Mouse (Mus musculus): ENCODE results near the gene Agk. TPM values are rescaled to one million over a fixed set of nuclear protein-coding genes. Genes with fewer than 3 reads are reported as not detected.

Gene Agk
- total and polyA plus RNA-seq, 3 experiments = 29.7 to 29.9 TPM; not detected in 1

DNA sequence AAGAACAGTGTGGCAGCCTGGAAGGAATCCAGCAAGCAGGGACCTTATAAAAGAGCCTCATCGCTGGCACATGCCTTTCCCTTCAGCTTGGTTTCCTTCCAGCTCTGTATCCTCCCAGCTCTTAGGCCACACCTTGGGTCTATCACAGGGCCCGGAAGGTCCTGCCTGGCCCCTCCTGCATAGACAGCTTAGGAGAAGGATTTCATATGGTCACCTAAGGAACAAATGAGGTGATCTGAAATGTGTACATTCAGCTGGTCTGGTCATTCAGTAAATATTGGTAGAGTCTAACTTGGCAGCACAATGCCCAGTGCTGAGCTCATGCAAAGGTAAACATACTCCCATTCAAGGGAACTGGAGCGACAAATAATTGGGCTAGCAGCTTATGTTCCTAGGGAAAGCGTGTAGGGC is 104.6 kb downstream of the Agk start:
- TF ChIP-seq TAL1 (IDR thresholded peaks at IDR 0.05; ENCODE audit: low read length) = no peak
- no peak for TF ChIP-seq USF2 (IDR thresholded peaks at IDR 0.05; ENCODE audit: borderline replicate concordance in 1 of 2, insufficient read depth in 1 of 2, low read depth in 1 of 2, low read length in 2 of 2)
- TF ChIP-seq POLR2AphosphoS5 (IDR thresholded peaks at IDR 0.05; ENCODE audit: borderline replicate concordance, low read depth, low read length) = no peak
- TF ChIP-seq ZNF384 (IDR thresholded peaks at IDR 0.05; ENCODE audit: low read depth, low read length) = no peak
- no peak for TF ChIP-seq ETS1 (IDR thresholded peaks at IDR 0.05; ENCODE audit: low read depth, low read length)
- TF ChIP-seq SMC3 (IDR thresholded peaks at IDR 0.05; ENCODE audit: low read depth, low read length) = no peak
- TF ChIP-seq NRF1 (IDR thresholded peaks at IDR 0.05; ENCODE audit: insufficient read depth, low read depth, low read length, poor library complexity, severe bottlenecking) = no peak
- TF ChIP-seq RCOR1 (IDR thresholded peaks at IDR 0.05; ENCODE audit: low read depth, low read length) = no peak
- no peak for TF ChIP-seq HCFC1 (IDR thresholded peaks at IDR 0.05; ENCODE audit: low read depth, low read length)
- no peak for TF ChIP-seq GABPA (IDR thresholded peaks at IDR 0.05; ENCODE audit: low read depth, low read length)
- no peak for TF ChIP-seq JUND (IDR thresholded peaks at IDR 0.05; ENCODE audit: low read depth, low read length)
- TF ChIP-seq E2F4 (IDR thresholded peaks at IDR 0.05; ENCODE audit: borderline replicate concordance, low read depth, low read length) = no peak
- TF ChIP-seq POLR2A (IDR thresholded peaks at IDR 0.05; ENCODE audit: control insufficient read depth in 1 of 2, insufficient read depth in 1 of 2, low read depth in 1 of 2, low read length in 2 of 2, poor library complexity in 1 of 2) = no peak
- TF ChIP-seq EP300 (IDR thresholded peaks at IDR 0.05; ENCODE audit: low read depth in 1 of 2, low read length in 2 of 2) = no peak
- no peak for TF ChIP-seq MAZ (IDR thresholded peaks at IDR 0.05; ENCODE audit: low read depth, low read length)
- no peak for TF ChIP-seq TBP (IDR thresholded peaks at IDR 0.05; ENCODE audit: low read depth, low read length)
- H3K79me2 ChIP-seq (ENCODE audit: control insufficient read depth, insufficient read depth, low read length, poor library complexity) = no peaks in the 10 kb centered on the region
- DNase-seq (ENCODE audit: low read depth, low spot score) = no peak
- H3K36me3 ChIP-seq (ENCODE audit: control insufficient read depth in 1 of 2, insufficient read depth in 2 of 2, low read length in 2 of 2) = peaks cover 0 to 9% of the 10 kb centered on the region in 2 experiments; a peak in 2 of 4 replicates
- no peaks in the 10 kb centered on the region for H3K27me3 ChIP-seq (ENCODE audit: control insufficient read depth in 1 of 2, insufficient read depth in 2 of 2, low read length in 2 of 2)
- no peak overlapping the region for H3K4me3 ChIP-seq (ENCODE audit: control insufficient read depth in 1 of 2, insufficient read depth in 1 of 2, low read depth in 2 of 2, low read length in 2 of 2)
- no peak overlapping the region for H3K27ac ChIP-seq (ENCODE audit: control insufficient read depth, low read depth, low read length)
- no peak overlapping the region for H3K9ac ChIP-seq (ENCODE audit: control insufficient read depth, low read depth, low read length, poor library complexity, severe bottlenecking)
- H3K4me1 ChIP-seq (ENCODE audit: control insufficient read depth in 1 of 2, insufficient read depth in 2 of 2, low read length in 2 of 2) = peaks cover 0 to 13% of the 10 kb centered on the region in 2 experiments; a peak in 3 of 4 replicates
- no peaks in the 10 kb centered on the region for H3K9me3 ChIP-seq (replicated peaks; ENCODE audit: insufficient read depth, low read length)

DNA sequence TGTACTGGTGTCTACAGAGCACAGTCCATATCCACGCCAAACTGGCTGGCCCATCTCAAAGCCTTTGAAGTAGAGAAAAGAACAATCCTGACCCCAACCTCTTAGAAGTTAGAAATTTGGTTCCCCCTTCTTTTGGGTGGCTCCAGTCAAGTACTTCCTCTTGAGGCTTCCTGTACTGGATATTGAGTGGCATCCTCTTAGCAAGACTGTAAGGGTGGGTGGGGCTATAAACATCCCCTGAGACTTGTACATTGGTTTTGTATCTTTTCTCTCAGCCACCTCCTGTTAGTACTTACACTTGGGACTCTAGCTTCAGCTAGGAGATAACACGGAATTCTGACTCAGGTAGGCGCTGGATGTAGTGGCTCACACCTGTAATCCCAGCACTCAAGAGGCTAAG is 105.3 kb downstream of the Agk start:
- Histone ChIP-seq H3K79me2 (ENCODE audit: control insufficient read depth, insufficient read depth, low read length, poor library complexity) (no peaks in the 10 kb centered on the region; the same call in 1 of the 2 replicates), H3K36me3 (ENCODE audit: control insufficient read depth in 1 of 2, insufficient read depth in 2 of 2, low read length in 2 of 2) (peaks cover 0 to 9% of the 10 kb centered on the region in 2 experiments; a peak in 2 of 4 replicates), H3K9me3 (replicated peaks; ENCODE audit: insufficient read depth, low read length) (no peaks in the 10 kb centered on the region), H3K9ac (ENCODE audit: control insufficient read depth, low read depth, low read length, poor library complexity, severe bottlenecking) (no peak overlapping the region), H3K4me3 (ENCODE audit: control insufficient read depth in 1 of 2, insufficient read depth in 1 of 2, low read depth in 2 of 2, low read length in 2 of 2) (no peak overlapping the region), H3K4me1 (ENCODE audit: control insufficient read depth in 1 of 2, insufficient read depth in 2 of 2, low read length in 2 of 2) (peaks cover 0 to 13% of the 10 kb centered on the region in 2 experiments; a peak in 3 of 4 replicates), H3K27ac (ENCODE audit: control insufficient read depth, low read depth, low read length) (no peak overlapping the region), H3K27me3 (ENCODE audit: control insufficient read depth in 1 of 2, insufficient read depth in 2 of 2, low read length in 2 of 2) (no peaks in the 10 kb centered on the region)
- TF ChIP-seq ZKSCAN1 (IDR thresholded peaks at IDR 0.05; ENCODE audit: low read depth, low read length) (no peak), E2F4 (IDR thresholded peaks at IDR 0.05; ENCODE audit: borderline replicate concordance, low read depth, low read length) (no peak), CHD2 (IDR thresholded peaks at IDR 0.05; ENCODE audit: low read length) (no peak), UBTF (IDR thresholded peaks at IDR 0.05; ENCODE audit: borderline replicate concordance, insufficient read depth, low read depth, low read length) (no peak), MXI1 (IDR thresholded peaks at IDR 0.05; ENCODE audit: low read depth, low read length) (no peak), BHLHE40 (IDR thresholded peaks at IDR 0.05; ENCODE audit: borderline replicate concordance, low read depth, low read length) (no peak), CHD1 (IDR thresholded peaks at IDR 0.05; ENCODE audit: low read depth, low read length) (no peak), POLR2A (IDR thresholded peaks at IDR 0.05; ENCODE audit: control insufficient read depth in 1 of 2, insufficient read depth in 1 of 2, low read depth in 1 of 2, low read length in 2 of 2, poor library complexity in 1 of 2) (no peak)
- DNase-seq (ENCODE audit: low read depth, low spot score) = peak; percentile 72
